Mouse (Mus musculus): ENCODE measurements around the gene Nt5dc2.
A peak's percentile ranks its signal among the peaks of the same experiment; 100 is the strongest.

Gene Nt5dc2

DNA sequence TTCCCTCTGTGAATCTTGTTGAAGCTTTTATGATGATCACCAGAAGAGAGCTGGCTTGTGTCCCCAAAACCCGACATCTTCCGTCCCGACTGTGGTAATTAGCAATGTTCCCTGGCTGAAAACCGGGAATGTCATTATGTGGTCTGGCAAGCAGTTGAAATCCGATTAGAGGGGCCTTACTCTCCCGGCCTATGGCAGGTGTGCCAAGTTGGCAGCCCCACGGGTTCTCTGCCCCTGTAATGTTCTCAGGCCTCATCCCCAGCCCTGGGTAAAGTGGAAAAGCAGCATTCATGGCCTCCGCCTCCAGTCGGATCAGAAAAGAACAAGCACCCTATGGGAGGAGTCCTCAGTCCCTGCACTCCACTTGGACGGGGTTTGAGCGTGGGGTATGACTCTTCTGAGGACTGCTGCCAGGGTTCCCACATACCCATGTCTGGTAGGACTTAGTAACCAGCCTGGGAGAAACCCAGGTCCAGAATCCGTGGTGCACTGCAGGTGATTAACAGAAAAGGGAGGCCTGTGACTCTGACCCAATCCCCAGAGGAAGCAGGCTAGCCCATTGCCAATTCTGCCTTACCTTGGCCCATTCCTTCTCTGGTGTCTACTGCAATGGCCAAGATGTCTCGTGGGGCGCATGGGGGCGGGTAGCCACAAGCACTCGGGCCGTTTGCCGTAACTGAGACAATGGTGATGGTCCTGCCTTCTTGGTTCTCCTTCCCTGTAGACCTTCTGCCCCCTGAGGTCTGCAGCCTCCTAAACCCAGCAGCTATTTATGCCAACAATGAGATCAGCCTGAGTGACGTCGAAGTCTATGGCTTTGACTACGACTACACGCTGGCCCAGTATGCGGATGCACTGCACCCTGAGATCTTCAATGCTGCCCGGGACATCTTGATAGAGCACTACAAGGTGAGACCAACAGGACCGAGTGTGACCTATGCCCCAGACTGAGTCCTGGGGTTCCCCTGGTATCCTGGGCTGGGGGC is 3.5 kb downstream of the Nt5dc2 start:
- DNase-seq (ENCODE audit: low spot score in 2 of 2) = peak in 1 of 2 experiments; percentile 6

GRCm38 (mm10) chr14:31135495-31136410 is 4.9 kb downstream of the Nt5dc2 start:
- peak in 1 of 2 experiments; percentile 6 for DNase-seq (ENCODE audit: low spot score in 2 of 2)

DNA sequence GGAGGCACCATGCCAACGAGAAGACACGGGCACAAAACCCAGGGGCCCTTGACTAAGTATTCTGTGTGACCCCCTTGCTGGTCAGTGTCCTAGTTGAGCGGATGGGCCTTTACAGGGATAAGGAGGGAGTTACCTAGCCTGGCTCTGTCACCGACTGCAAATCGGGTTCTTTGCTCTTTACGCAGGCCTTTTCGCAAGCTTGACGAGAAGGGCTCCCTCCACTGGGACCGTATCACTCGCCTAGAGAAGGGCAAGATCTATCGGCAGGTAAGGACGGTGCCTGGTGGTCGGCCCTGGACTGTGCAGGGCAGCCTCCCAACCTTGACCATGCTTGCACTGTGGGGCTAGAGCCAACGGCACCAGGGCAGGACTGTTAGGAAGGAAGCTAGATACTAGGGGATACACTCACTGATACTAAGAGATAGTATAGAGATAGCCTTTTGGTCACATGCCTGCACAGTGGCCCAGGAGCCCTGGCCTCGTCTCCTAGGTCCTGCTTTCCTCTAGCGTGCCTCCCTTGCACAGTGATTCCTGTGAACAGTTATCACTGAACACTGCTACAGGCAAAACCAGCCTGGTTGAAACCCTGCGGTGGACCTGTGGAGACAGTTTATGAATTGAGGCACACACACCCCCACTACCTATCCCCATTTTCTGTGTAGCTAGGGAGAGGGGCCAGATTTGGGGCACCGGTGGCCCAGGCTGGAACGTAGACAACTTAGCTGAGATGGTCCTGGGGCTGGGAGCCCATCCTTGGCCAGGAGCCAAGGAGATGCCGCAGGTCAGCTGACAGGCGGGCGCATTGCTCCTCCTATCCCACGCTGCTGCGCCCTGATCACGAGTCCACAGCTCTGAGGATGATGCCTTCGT is 5.8 kb downstream of the Nt5dc2 start:
- DNase-seq (ENCODE audit: low spot score in 2 of 2) = peak in 1 of 2 experiments; percentile 6

DNA sequence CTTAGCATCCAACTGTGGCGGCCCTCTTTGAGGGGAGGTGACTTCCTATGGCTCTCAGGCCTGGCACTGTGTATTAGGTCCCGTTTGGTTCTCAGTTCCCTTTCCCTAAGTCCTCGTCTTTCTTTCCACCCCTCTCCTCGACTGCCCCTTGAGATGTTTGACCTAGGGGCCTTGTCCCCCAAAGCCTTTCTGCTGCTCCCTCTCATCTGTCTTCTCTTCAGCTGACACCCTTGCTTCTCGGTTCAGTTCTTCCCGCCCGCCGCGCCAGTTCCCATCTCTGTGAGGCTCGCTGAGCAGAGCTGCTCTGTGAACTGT is 6.4 kb downstream of the Nt5dc2 start:
- no peak for DNase-seq (ENCODE audit: low spot score in 2 of 2)

DNA sequence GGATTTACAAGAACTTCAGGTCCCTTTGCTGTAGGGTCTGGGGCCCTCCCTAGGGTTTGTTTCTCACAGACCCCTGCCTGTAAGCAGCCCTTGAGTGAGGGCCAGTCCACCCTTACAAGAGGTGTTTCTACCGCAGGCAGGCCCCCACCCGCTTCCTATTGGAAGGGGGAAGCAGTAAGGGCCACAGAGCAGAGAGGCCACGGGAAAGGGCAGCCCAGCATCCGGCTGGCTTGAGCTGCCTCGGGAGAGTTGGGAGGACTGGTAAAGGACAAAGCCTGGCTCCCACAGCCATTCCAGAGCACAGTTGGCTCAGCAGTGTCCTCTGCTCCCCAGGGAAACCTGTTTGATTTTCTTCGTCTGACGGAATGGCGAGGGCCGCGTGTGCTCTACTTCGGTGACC is 6.9 kb downstream of the Nt5dc2 start:
- peak in 1 of 2 experiments; percentile 5 for DNase-seq (ENCODE audit: low spot score in 2 of 2)

- peak in 1 of 2 experiments; percentile 6 for DNase-seq (ENCODE audit: low spot score in 2 of 2)
These were observed 7.5 kb downstream of the Nt5dc2 start for GRCm38 (mm10) chr14:31138219-31138896.

DNA sequence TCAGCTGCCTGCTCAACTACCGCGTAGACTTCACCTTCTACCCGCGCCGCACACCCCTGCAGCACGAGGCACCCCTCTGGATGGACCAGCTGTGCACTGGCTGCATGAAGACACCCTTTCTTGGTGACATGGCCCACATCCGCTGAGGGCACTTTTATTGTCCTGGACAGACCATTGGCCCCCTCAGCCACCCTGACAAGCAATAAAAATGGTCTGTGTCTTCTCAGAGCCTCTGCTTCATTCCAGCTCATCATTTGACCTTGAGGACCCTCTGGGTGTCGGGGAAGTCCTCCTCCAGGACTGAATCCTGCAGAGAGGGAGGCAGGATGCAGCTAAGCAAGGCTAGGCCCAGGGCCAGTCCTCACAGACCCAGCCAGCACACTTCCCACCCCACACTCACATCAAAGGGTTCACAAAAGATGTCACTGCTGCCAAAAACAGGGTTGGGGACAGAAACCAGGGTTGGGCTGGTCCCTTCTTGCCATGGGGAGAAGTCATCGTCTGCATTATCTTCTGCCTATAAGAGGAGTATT is 8.1 kb downstream of the Nt5dc2 start:
- no peak for DNase-seq (ENCODE audit: low spot score in 2 of 2)

- DNase-seq (ENCODE audit: low spot score in 2 of 2) = no peak
These were observed 8.8 kb downstream of the Nt5dc2 start for GRCm38 (mm10) chr14:31139666-31140065.

- DNase-seq (ENCODE audit: low spot score in 2 of 2) = no peak
These were observed 9.3 kb downstream of the Nt5dc2 start for GRCm38 (mm10) chr14:31140141-31140540.

DNA sequence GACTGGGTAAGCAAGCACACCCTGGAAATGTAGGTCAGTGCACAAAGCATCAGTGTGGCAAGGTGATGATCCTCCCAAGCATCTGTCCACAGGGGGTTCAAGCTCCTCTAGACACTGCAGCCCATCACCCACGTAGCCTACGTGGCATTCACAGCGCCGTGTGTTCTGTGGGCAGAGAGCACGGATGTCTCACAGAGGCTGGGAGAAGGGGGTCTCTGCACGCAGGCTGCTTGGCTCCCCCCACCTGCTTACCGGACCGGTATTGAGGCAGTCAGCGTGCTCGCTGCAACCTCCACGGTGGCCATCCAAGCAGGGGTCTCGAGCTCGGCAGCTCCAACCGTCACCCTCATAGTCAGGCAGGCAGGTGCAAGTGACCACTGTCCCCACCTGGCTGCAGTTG is 10.2 kb downstream of the Nt5dc2 start:
- DNase-seq (ENCODE audit: low spot score in 2 of 2) = no peak

DNA sequence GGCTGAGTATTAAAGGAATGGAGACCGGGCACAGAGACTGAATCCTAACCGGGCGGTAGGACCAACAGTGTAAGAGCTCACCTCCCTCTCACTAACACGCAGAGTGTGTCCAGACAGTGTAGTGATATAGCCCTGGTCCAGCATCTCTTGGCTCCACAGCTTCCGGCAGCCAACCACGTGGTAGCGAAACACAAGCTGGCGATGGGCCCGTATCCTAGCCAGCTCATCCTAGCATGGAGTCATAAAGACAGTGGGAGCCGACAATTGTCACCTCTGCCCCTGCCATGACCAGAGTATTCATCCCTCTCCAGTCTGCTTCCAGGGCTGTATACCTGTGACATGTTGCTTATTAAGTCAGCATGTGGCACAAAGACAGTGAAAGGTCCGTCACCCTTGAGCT is 14.8 kb downstream of the Nt5dc2 start:
- no peak for DNase-seq (ENCODE audit: low spot score in 2 of 2)

- DNase-seq (ENCODE audit: low spot score in 2 of 2) = no peak
These were observed 29.6 kb downstream of the Nt5dc2 start for GRCm38 (mm10) chr14:31160196-31161150.

DNA sequence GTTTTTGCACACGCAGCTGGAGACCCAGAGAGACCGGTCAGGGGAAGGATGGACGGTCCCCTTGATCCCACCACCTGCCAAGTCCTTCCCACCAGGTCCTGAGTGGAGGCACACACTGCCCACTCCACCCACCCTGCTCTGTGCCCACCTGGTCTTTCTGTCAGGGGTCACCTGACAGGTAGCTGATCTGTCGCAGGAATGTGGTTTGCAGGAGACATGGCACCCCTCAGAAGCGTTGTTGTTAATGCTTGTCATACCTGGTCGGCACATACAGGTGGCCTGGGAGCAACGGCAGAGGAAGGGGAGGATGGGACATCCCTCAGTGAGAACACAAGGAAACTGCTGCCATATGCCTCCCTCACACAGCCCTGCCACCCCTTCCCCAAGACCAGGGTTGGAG is 30.3 kb downstream of the Nt5dc2 start:
- no peak for DNase-seq (ENCODE audit: low spot score in 2 of 2)

DNA sequence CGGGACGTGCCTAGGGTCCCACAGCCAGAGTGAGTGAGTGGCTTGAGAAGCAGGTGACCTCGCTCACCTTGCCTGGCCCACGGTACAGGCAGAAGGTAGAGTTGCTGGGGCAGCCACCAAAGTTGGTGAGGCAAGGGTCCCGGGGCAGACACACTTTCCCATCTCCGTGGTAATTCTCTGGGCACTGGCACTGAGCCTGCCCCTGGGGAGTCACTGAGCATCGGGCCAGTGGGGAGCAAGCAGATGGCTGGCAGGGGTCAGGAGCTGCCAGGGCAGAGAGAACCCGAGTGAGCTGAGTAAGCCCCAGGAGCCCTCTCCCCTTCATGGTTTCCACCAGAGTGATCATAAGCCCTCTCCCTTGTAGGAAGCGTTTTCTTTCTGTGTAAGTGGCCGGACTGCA is 30.8 kb downstream of the Nt5dc2 start:
- DNase-seq (ENCODE audit: low spot score in 2 of 2) = no peak

GRCm38 (mm10) chr14:31164067-31164466 is 33.2 kb downstream of the Nt5dc2 start:
- DNase-seq (ENCODE audit: low spot score in 2 of 2) = no peak

DNA sequence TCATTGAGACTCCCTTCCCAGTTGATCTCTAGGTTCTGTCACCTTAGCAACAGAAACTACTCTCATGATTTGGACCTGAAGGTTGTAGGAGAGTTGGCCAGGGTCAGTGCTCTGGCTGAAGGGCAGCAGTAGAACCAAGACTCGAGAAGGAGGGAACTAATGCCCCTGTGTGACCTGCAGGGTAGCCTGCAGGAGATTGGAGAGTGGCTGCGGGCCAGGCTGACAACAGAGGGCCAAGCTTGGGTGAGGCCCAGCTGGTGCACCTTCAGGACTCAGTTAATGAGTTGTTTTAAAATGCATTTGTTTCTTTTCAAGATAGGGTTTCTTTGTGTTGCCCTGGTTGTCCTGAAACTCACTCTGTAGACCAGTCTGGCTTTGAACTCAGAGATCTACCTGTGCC is 34.2 kb downstream of the Nt5dc2 start:
- DNase-seq (ENCODE audit: low spot score in 2 of 2) = no peak

- DNase-seq (ENCODE audit: low spot score in 2 of 2) = no peak
These were observed 34.6 kb downstream of the Nt5dc2 start for GRCm38 (mm10) chr14:31165458-31165857.

- no peak for DNase-seq (ENCODE audit: low spot score in 2 of 2)
These were observed 35.3 kb downstream of the Nt5dc2 start for GRCm38 (mm10) chr14:31165991-31166630.

- DNase-seq (ENCODE audit: low spot score in 2 of 2) = no peak
These were observed 36.0 kb downstream of the Nt5dc2 start for GRCm38 (mm10) chr14:31166827-31167226.
